Mouse (Mus musculus): ENCODE results near the gene Map2k1.
"Not testable (repeated sequence)": the region's sequence is repeated elsewhere in the genome, so short reads cannot be mapped to it uniquely, and the experiment has no call there.

DNA sequence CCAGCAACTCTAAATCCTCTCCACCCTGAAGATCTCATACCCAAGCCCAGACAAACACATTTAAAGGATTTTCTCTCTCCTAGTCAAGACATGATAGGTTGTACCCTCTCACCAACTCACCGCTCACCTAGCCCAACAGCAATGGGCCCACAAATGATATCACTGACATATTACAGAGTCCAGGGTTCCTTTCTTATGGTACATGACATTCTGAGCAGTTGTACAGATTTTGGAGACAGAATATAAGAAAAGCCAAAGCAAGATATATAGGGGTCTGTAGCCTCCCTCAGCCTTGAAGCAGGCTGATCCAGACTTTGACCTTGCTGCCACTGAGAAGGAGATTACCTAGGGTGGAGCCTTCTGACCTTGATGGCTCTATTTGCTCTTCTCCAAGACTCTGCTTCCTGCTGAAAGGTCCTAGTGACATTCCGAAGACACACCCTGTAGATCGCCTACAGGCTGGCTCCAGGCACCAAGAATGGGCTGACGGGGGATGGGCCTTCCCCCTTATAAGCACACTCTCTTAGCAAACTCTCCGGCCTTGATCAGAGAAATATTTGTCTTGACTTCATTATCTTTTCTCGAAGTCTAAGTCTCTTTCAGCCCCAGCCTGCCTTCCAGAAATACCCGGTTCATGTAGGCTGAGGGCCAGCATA lies 54.5 kb downstream of the Map2k1 start:
- not testable (repeated sequence) for TF ChIP-seq CTCF (IDR thresholded peaks at IDR 0.05; ENCODE audit: borderline replicate concordance, insufficient read depth, low read depth, low read length); POLR2A (IDR thresholded peaks at IDR 0.05; ENCODE audit: borderline replicate concordance, insufficient read depth, low read length)
